Mouse (Mus musculus) gastrocnemius, postnatal 14 days (tissue): ENCODE results near the gene Znrf4. TPM values are rescaled to one million over a fixed set of nuclear protein-coding genes. Genes with fewer than 3 reads are reported as not detected.

ENCODE experiments used
- DNase-seq: peaks from one replicate; pipeline ENCODE4 v3.0.0; 2021; ENCODE audit warnings: mixed read lengths
- intact Hi-C: fragments of 180-260 bp; cut with DNase I; formaldehyde crosslinking; loops from one replicate; pipeline ENCODE4 v1.15.1; 2025; ENCODE audit warnings: low total_unique reads
- total RNA-seq, 2 experiments: library from RNA; stranded (reverse); gene quantifications; 2 replicates each; pipeline ENCODE4 v1.2.3; 2021

Gene Znrf4
- total RNA-seq, 2 experiments from 2014 or later: not detected

DNA sequence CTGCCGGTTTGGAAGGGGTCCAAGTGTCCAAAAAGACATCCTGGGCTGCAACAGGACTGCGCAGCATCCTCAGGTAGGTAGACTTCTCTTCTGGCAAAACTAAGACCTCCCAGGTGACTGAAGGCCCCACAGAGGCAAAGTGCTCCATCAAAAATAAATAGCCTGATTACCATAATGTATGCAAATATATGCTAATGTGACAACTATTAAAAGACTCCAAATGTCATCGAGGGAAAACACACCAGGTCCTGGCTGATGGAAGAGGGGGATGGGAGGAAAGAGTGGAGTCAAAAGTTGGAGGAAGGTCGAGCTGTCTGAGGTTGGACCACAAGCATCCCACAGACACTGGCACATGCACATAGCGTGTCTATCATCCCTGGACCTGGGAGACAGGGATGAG is 13.0 kb downstream of the Znrf4 start:
- no peak for DNase-seq
- intact Hi-C loops: no loop called here

GRCm38 (mm10) chr17:56494480-56494879 is 17.8 kb downstream of the Znrf4 start:
- no peak for DNase-seq
- intact Hi-C loops: loop anchor here (5.0 kb wide), 1 partner anchor 58 kb away; the partner anchor contains the start of gene Gm20219

DNA sequence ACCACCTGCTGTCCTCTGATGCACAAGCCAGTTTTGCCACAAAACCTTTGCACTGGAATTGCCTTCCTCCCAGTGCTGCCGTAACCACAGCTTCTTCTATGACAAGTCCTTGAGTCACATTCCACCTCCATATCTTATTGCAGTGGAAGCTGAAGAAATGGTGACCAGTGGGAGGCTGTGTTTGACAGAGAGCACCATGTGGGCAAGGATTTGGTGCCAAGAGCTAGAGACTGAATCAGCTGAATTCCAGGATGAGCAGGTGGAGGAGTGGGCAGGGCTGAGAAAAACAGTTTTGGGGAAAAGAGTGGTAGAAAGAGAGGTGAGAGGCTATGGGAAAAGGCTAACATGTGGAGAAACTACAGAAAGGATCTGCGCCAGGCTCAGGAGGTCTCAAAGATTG is 18.4 kb downstream of the Znrf4 start:
- DNase-seq: no peak
- intact Hi-C loops: loop anchor here (5.0 kb wide), 1 partner anchor 58 kb away; the partner anchor contains the start of gene Gm20219

GRCm38 (mm10) chr17:56490438-56491152 is 21.6 kb downstream of the Znrf4 start:
- intact Hi-C loops: loop anchor here (5.0 kb wide), 1 partner anchor 62 kb away; the partner anchor contains the start of gene Gm20219

GRCm38 (mm10) chr17:56488028-56488427 is 24.2 kb downstream of the Znrf4 start:
- intact Hi-C loops: no loop called here
- no peak for DNase-seq

More at GRCm38 (mm10) chr17:56490438-56491152, 21.6 kb downstream of the Znrf4 start:
- DNase-seq: no peak

GRCm38 (mm10) chr17:56487441-56487888 is 24.8 kb downstream of the Znrf4 start:
- DNase-seq: no peak
- intact Hi-C loops: no loop called here

GRCm38 (mm10) chr17:56485926-56486325 is 26.3 kb downstream of the Znrf4 start:
- no peak for DNase-seq
- intact Hi-C loops: no loop called here

GRCm38 (mm10) chr17:56485118-56485517 is 27.1 kb downstream of the Znrf4 start:
- DNase-seq: no peak
- intact Hi-C loops: no loop called here

- DNase-seq: no peak
- intact Hi-C loops: loop anchor here (5.0 kb wide), 1 partner anchor 55 kb away; no protein-coding TSS in a partner anchor
These were observed 29.6 kb downstream of the Znrf4 start for GRCm38 (mm10) chr17:56482671-56483070.

GRCm38 (mm10) chr17:56479358-56479757 is 32.9 kb downstream of the Znrf4 start:
- intact Hi-C loops: loop anchor here (2.0 kb wide), 1 partner anchor 123 kb away; no protein-coding TSS in a partner anchor
- DNase-seq: peak; percentile 68

DNA sequence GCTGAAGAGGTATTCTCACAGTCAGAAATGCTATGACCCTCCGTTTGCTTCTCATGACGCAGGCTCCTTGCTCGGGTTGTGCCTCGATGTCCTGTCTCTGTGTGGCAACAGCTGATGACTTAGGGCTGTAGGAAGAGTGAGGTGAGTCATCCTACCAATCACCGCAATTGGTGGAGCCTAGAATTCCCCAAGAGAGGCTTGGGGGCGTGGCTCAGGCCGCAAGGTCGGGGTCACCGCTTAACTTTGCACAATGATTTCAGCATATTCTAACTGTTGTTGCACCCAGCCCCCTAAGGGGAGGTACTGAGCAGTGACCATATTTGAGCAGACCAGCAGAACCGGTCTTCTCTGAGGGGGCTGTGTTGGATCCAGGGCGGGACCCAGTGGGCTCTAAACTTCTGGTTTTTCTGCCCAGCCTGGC is 34.0 kb downstream of the Znrf4 start:
- intact Hi-C loops: loop anchor here (2.0 kb wide), 1 partner anchor 121 kb away; no protein-coding TSS in a partner anchor
- no peak for DNase-seq

GRCm38 (mm10) chr17:56477191-56477818 is 34.9 kb downstream of the Znrf4 start:
- no peak for DNase-seq
- intact Hi-C loops: no loop called here

- peak; percentile 92 for DNase-seq
- intact Hi-C loops: no loop called here
These were observed 35.9 kb downstream of the Znrf4 start, which contains the start of gene Ptprs for GRCm38 (mm10) chr17:56476402-56476752. Gene Ptprs, minus strand, starts transcription at chr17:56476483.

DNA sequence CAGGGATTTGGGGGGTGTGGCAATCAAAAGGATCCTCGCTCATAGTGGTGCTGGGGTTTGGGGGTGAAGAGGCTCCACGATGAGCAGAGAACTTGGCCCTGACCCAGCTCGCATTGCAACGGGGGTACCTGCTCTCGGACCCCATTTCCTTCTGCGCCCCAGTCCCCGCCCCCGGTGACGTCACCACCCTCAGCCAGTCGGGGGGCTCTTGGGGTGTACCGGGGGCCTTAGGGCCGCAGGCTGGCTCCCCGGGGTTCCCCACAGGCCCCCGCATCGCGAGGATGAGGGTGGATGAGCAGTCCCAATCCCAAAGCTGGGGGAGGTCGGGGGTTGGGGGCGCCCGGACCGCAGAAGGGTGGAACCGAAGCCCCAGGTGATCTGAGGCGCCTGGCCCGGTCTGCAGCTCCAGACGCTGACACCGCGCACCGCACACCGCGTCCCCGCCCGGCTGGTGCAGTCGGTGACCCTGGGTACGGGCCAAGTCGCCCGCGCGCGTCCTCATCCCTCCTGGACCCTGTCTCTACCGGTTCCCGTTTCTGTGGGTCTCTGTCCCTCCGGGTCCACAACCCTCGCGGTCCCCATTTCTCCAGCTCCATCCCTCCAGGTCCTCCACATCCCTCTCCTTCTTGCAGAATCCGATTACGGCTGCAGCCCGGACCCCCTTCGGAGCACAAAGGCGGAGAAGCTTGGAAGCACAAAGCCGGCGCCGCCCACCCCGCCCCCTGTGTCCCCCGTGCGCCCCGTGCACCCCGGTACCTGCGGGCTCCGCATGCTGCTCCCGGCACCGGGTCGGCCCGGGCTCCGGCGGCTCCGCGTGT is 36.4 kb downstream of the Znrf4 start:
- DNase-seq: no peak
- intact Hi-C loops: no loop called here

- intact Hi-C loops: no loop called here
- no peak for DNase-seq
These were observed 37.2 kb downstream of the Znrf4 start for GRCm38 (mm10) chr17:56474831-56475581.

- no peak for DNase-seq
- intact Hi-C loops: no loop called here
These were observed 37.9 kb downstream of the Znrf4 start for GRCm38 (mm10) chr17:56474311-56474830.

- DNase-seq: no peak
- intact Hi-C loops: no loop called here
These were observed 38.7 kb downstream of the Znrf4 start for GRCm38 (mm10) chr17:56473611-56473905.

DNA sequence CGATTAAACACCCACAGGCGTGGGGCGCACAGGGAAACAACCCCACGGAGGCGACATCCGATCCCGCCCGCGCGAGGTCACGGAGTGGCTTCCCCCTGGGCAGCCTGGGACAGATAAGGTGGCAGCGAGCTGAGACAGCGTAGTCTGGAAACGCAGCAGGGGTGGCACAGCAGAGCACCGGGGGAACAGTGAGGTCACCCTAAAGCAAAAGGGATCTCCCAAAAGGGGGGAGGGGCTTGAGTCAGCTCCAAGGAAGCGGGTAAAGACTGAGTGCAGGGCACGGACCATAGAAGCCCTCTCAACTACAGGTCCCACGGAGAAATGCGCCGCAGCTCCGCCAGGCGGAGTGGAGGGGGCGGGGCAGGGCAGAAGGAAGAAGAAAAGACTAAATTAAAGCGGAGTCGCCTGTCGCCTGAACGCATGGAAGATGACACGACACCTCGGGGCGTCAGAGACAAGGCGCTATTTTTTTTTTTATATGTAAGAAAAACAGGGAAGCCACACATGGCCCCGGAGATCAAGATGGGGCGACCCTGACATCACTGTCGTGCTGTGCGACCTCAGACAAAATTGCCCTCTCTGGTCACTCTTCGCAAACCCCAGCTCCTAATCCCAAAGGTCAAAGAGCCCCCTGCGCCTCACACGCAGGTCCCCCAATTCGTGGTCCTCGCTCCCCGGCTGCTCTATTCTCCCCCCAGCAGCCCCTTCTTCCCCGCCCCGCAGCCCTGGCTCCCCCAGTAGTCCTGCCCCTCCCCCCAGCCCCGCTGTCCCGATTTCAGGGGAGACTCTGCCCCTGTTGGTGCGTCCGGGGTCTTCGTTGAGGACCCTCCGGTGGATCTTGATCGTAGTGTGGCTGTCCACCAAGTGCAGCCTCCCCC is 39.3 kb downstream of the Znrf4 start:
- intact Hi-C loops: no loop called here
- peak; percentile 52 for DNase-seq
